ENCODE assay signal across 16 mouse cellular contexts in the genomic region with DNA sequence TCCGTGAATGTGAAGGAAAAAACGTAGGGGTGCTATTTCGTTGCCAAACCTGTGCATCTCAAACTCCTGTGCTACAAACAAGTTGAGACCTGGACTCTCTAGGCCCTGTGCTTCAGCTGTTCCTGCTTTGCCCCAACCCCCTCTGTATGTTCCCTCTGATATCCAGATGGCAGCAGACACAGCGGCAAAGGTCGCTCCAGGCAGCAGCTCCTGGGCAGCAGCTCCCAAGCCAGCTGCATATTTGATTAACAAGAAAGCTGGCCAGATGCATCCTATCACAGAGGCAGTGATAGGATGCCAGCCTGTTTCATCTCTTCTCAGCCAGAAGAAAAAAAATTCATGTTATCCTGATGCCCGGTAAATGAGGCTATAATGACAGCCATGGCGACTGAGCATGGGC. TPM values are rescaled to one million over a fixed set of nuclear protein-coding genes. Genes with fewer than 3 reads are reported as not detected.
A peak's percentile ranks its signal among the peaks of the same experiment; 100 is the strongest.
DNase-seq lines count a peak whose midpoint lies in the region; ATAC-seq and TF ChIP-seq lines count a peak whose summit lies in the region.
"Had no signal": no experiment of that assay in that cellular context is flagged by ENCODE, and none has a peak within 500 bp of the region (broad histone marks: within the 10 kb centered on the region; RNA-seq: fewer than 3 reads in every experiment).

No protein-coding gene starts in this region.

- H3K27ac ChIP-seq in hindbrain, embryonic 12.5 days, result no peak overlapping the region
- H3K27ac ChIP-seq in hindbrain, embryonic 10.5 days, result no peak overlapping the region; the same call in 1 of the 2 replicates
- no peak overlapping the region for H3K27ac ChIP-seq in midbrain, postnatal 0 days (ENCODE audit: low read depth, low read length)
- no peak overlapping the region for H3K27ac ChIP-seq in forebrain, embryonic 15.5 days (replicated peaks)
- H3K27ac ChIP-seq: heart, adult 2 months had no signal

- H3K4me2 ChIP-seq in hindbrain, embryonic 12.5 days (replicated peaks), result no peak overlapping the region
- no peak overlapping the region for H3K4me2 ChIP-seq in midbrain, postnatal 0 days (ENCODE audit: low read depth, low read length, poor library complexity, severe bottlenecking)
- H3K4me2 ChIP-seq in forebrain, embryonic 15.5 days (replicated peaks), result no peak overlapping the region
- H3K4me2 ChIP-seq: liver, embryonic 11.5 days had no signal

- H3K9me3 ChIP-seq in hindbrain, embryonic 12.5 days (replicated peaks), result no peaks in the 10 kb centered on the region
- H3K9me3 ChIP-seq in hindbrain, embryonic 10.5 days, result 0 out of 2 replicates have a peak, but pooled peaks cover 2% of the 10 kb centered on the region
- no peaks in the 10 kb centered on the region for H3K9me3 ChIP-seq in midbrain, postnatal 0 days (ENCODE audit: low read length)
- H3K9me3 ChIP-seq in forebrain, embryonic 15.5 days, result no peaks in the 10 kb centered on the region

- no peak overlapping the region for H3K9ac ChIP-seq in hindbrain, embryonic 12.5 days
- no peak overlapping the region for H3K9ac ChIP-seq in midbrain, postnatal 0 days (replicated peaks; ENCODE audit: low read length, poor library complexity, severe bottlenecking)
- no peak overlapping the region for H3K9ac ChIP-seq in forebrain, embryonic 15.5 days (replicated peaks)

- no peaks in the 10 kb centered on the region for H3K27me3 ChIP-seq in hindbrain, embryonic 12.5 days
- H3K27me3 ChIP-seq in hindbrain, embryonic 10.5 days (ENCODE audit: insufficient read depth, poor library complexity, severe bottlenecking), result no peaks in the 10 kb centered on the region
- H3K27me3 ChIP-seq in midbrain, postnatal 0 days (ENCODE audit: insufficient read depth, low read length), result no peaks in the 10 kb centered on the region
- no peaks in the 10 kb centered on the region for H3K27me3 ChIP-seq in forebrain, embryonic 15.5 days

- peaks cover 18% of the 10 kb centered on the region for H3K4me1 ChIP-seq in hindbrain, embryonic 12.5 days
- peaks cover 14% of the 10 kb centered on the region for H3K4me1 ChIP-seq in hindbrain, embryonic 10.5 days (replicated peaks)
- peaks cover 5% of the 10 kb centered on the region; the same call in 1 of the 2 replicates for H3K4me1 ChIP-seq in midbrain, postnatal 0 days (ENCODE audit: insufficient read depth, low read length)
- H3K4me1 ChIP-seq in forebrain, embryonic 15.5 days, result peaks cover 6% of the 10 kb centered on the region

- H3K4me3 ChIP-seq in hindbrain, embryonic 12.5 days, result no peak overlapping the region
- H3K4me3 ChIP-seq in hindbrain, embryonic 10.5 days, result no peak overlapping the region
- no peak overlapping the region for H3K4me3 ChIP-seq in midbrain, postnatal 0 days (ENCODE audit: low read depth, low read length)
- no peak overlapping the region for H3K4me3 ChIP-seq in forebrain, embryonic 15.5 days
- H3K4me3 ChIP-seq: heart, adult 2 months had no signal

- DNase-seq in adrenal gland, adult 2 months, result peak; percentile 14
- DNase-seq in adrenal gland, adult 18-20 months (ENCODE audit: low spot score in 2 of 2), result no peak
- DNase-seq in hindbrain, embryonic 10.5 days (ENCODE audit: low spot score), result no peak
- peak; percentile 62 for DNase-seq in retina, postnatal 1 day
- no peak for DNase-seq in retina, embryonic 14.5 days (ENCODE audit: low spot score)
- DNase-seq in midbrain, postnatal 0 days (ENCODE audit: low spot score), result peak; percentile 33
- DNase-seq: cerebellum, postnatal 14 days; heart, adult 2 months; layer of hippocampus, postnatal 36 days; right cerebral cortex, adult 18-20 months; thymus, adult 18-20 months had no signal

- TF ChIP-seq CTCF in midbrain, postnatal 0 days (IDR thresholded peaks at IDR 0.05), result no peak

- H3K36me3 ChIP-seq in hindbrain, embryonic 12.5 days, result no peaks in the 10 kb centered on the region
- no peaks in the 10 kb centered on the region for H3K36me3 ChIP-seq in hindbrain, embryonic 10.5 days
- H3K36me3 ChIP-seq in midbrain, postnatal 0 days (ENCODE audit: insufficient read depth, low read length), result no peaks in the 10 kb centered on the region
- H3K36me3 ChIP-seq in forebrain, embryonic 15.5 days, result no peaks in the 10 kb centered on the region

- peak; percentile 60 for ATAC-seq in hindbrain, embryonic 12.5 days (ENCODE audit: low FRiP score)
- 0 out of 2 replicates have a peak, but pooled peaks have one; percentile 10 for ATAC-seq in midbrain, postnatal 0 days (ENCODE audit: low FRiP score)
- ATAC-seq in forebrain, embryonic 15.5 days (replicated peaks), result no peak
- ATAC-seq: forebrain, embryonic 16.5 days; inflammation-experienced regulatory T-cells, adult 6 months had no signal

- 78% methylated on average over 7 of the region's 7 CpGs for WGBS in hindbrain, embryonic 12.5 days
- WGBS in hindbrain, embryonic 10.5 days, result 86% methylated on average over 7 of the region's 7 CpGs
- WGBS in midbrain, postnatal 0 days, result 73% methylated on average over 7 of the region's 7 CpGs
- WGBS in forebrain, embryonic 15.5 days, result 81% methylated on average over 7 of the region's 7 CpGs

RNA-seq across cellular contexts. Expression of gene Commd9, which starts 32.5 kb away (rescaled TPM):
- 10 to 100 TPM; 40.8 to 54.0 TPM for total RNA-seq in adrenal gland, adult 2 months (2021)
- 37.6 and 46.8 TPM in 2 replicates for polyA plus RNA-seq in adrenal gland, adult 2 months (2012; rRNA removed)
- total RNA-seq in adrenal gland, adult 18-20 months (2021), result 10 to 100 TPM; 36.5 to 37.1 TPM
- polyA plus RNA-seq in hindbrain, embryonic 12.5 days (2016; fragmentation: Nextera tagmentation; extraction: Ambion mirVana), result 76.2 and 85.3 TPM in 2 replicates
- 71.5 and 85.4 TPM in 2 replicates for polyA plus RNA-seq in hindbrain, embryonic 10.5 days (2016; fragmentation: Nextera tagmentation; extraction: Ambion mirVana)
- total RNA-seq in midbrain, postnatal 0 days (2014; rRNA removed), result 154 and 257 TPM in 2 replicates
- 101 and 108 TPM in 2 replicates for polyA plus RNA-seq in midbrain, postnatal 0 days (2015; fragmentation: Nextera tagmentation; extraction: Ambion mirVana)
- 97.6 and 106 TPM in 2 replicates for polyA plus RNA-seq in forebrain, embryonic 15.5 days (2015; fragmentation: Nextera tagmentation; extraction: Ambion mirVana)

RNA-seq across cellular contexts. Expression of gene Prr5l, which starts 35.7 kb away (rescaled TPM):
- 1 to 10 TPM; 4.0 to 5.0 TPM for total RNA-seq in adrenal gland, adult 2 months (2021)
- polyA plus RNA-seq in adrenal gland, adult 2 months (2012; rRNA removed), result 6.4 and 7.0 TPM in 2 replicates
- 1 to 10 TPM; 3.9 to 5.6 TPM for total RNA-seq in adrenal gland, adult 18-20 months (2021)
- 12.4 and 13.6 TPM in 2 replicates for polyA plus RNA-seq in hindbrain, embryonic 12.5 days (2016; fragmentation: Nextera tagmentation; extraction: Ambion mirVana)
- 17.8 and 21.6 TPM in 2 replicates for polyA plus RNA-seq in hindbrain, embryonic 10.5 days (2016; fragmentation: Nextera tagmentation; extraction: Ambion mirVana)
- 2.7 and 3.7 TPM in 2 replicates for total RNA-seq in midbrain, postnatal 0 days (2014; rRNA removed)
- 4.0 and 4.7 TPM in 2 replicates for polyA plus RNA-seq in midbrain, postnatal 0 days (2015; fragmentation: Nextera tagmentation; extraction: Ambion mirVana)
- 4.9 and 6.8 TPM in 2 replicates for polyA plus RNA-seq in forebrain, embryonic 15.5 days (2015; fragmentation: Nextera tagmentation; extraction: Ambion mirVana)

Comparison
In these comparisons a context has a peak if more than half of its experiments do, and no peak if none do; other contexts are left out.
1. DNase-seq: peak in adrenal gland, adult 2 months (single experiment), retina, postnatal 1 day (single experiment) and midbrain, postnatal 0 days (single experiment); none in adrenal gland, adult 18-20 months (0 of 2), hindbrain, embryonic 10.5 days (single experiment) and retina, embryonic 14.5 days (single experiment).